Mouse (Mus musculus): ENCODE data around the gene Car5a. TPM values are rescaled to one million over a fixed set of nuclear protein-coding genes. Genes with fewer than 3 reads are reported as not detected.
A peak's percentile ranks its signal among the peaks of the same experiment; 100 is the strongest.

Car5a gene
- total RNA-seq, 2 experiments from 2014 or later, result not detected

- no peak for DNase-seq (ENCODE audit: low spot score in 2 of 2)
- intact Hi-C loops (cut with DNase I), result no loop called here
Measured at GRCm38 (mm10) chr8:121958395-121958794, 13.7 kb upstream of the Car5a start.

- DNase-seq (ENCODE audit: low spot score in 2 of 2), result no peak
- intact Hi-C loops (cut with DNase I), result no loop called here
Measured at GRCm38 (mm10) chr8:121955825-121956500, 11.3 kb upstream of the Car5a start.

GRCm38 (mm10) chr8:121954981-121955555 lies 10.4 kb upstream of the Car5a start:
- DNase-seq (ENCODE audit: low spot score in 2 of 2), result no peak
- intact Hi-C loops (cut with DNase I), result no loop called here

GRCm38 (mm10) chr8:121953821-121954545 lies 9.3 kb upstream of the Car5a start:
- intact Hi-C loops (cut with DNase I), result no loop called here
- DNase-seq (ENCODE audit: low spot score in 2 of 2), result no peak

- intact Hi-C loops (cut with DNase I), result no loop called here
- DNase-seq (ENCODE audit: low spot score in 2 of 2), result no peak
Measured at GRCm38 (mm10) chr8:121952800-121953199, 8.1 kb upstream of the Car5a start.

GRCm38 (mm10) chr8:121952122-121952521 lies 7.4 kb upstream of the Car5a start:
- intact Hi-C loops (cut with DNase I), result no loop called here

GRCm38 (mm10) chr8:121951656-121952009 lies 6.9 kb upstream of the Car5a start:
- intact Hi-C loops (cut with DNase I), result no loop called here
- no peak for DNase-seq (ENCODE audit: low spot score in 2 of 2)

More at GRCm38 (mm10) chr8:121952122-121952521, 7.4 kb upstream of the Car5a start:
- DNase-seq (ENCODE audit: low spot score in 2 of 2), result no peak

- peak; percentile 54 to 55 for DNase-seq (ENCODE audit: low spot score in 2 of 2)
- intact Hi-C loops (cut with DNase I), result no loop called here
Measured at GRCm38 (mm10) chr8:121950749-121951655, 6.3 kb upstream of the Car5a start.

GRCm38 (mm10) chr8:121949941-121950748 lies 5.4 kb upstream of the Car5a start:
- DNase-seq (ENCODE audit: low spot score in 2 of 2), result peak; percentile 98 to 99
- intact Hi-C loops (cut with DNase I), result no loop called here

GRCm38 (mm10) chr8:121949222-121949800 lies 4.6 kb upstream of the Car5a start, which contains the start of gene Banp:
Banp (plus strand) TSS chr8:121949750.
- no peak for DNase-seq (ENCODE audit: low spot score in 2 of 2)
- intact Hi-C loops (cut with DNase I), result no loop called here

- no peak for DNase-seq (ENCODE audit: low spot score in 2 of 2)
- intact Hi-C loops (cut with DNase I), result no loop called here
Measured at GRCm38 (mm10) chr8:121948321-121949145, 3.8 kb upstream of the Car5a start.

- DNase-seq (ENCODE audit: low spot score in 2 of 2), result peak; percentile 48 to 68
- intact Hi-C loops (cut with DNase I), result no loop called here
Measured at GRCm38 (mm10) chr8:121947753-121948141, 3.0 kb upstream of the Car5a start.

- no peak for DNase-seq (ENCODE audit: low spot score in 2 of 2)
- intact Hi-C loops (cut with DNase I), result no loop called here
Measured at GRCm38 (mm10) chr8:121947047-121947752, 2.5 kb upstream of the Car5a start.

- no peak for DNase-seq (ENCODE audit: low spot score in 2 of 2)
- intact Hi-C loops (cut with DNase I), result no loop called here
Measured at GRCm38 (mm10) chr8:121946351-121946750, 1.6 kb upstream of the Car5a start.

GRCm38 (mm10) chr8:121943716-121944115 lies 988 bp downstream of the Car5a start:
- no peak for DNase-seq (ENCODE audit: low spot score in 2 of 2)
- intact Hi-C loops (cut with DNase I), result no loop called here

GRCm38 (mm10) chr8:121943057-121943540 lies 1.6 kb downstream of the Car5a start:
- no peak for DNase-seq (ENCODE audit: low spot score in 2 of 2)
- intact Hi-C loops (cut with DNase I), result no loop called here

- DNase-seq (ENCODE audit: low spot score in 2 of 2), result no peak
- intact Hi-C loops (cut with DNase I), result no loop called here
Measured at GRCm38 (mm10) chr8:121938732-121939131, 6.0 kb downstream of the Car5a start.

All from left cerebral cortex, postnatal 36 days (tissue).